Mouse (Mus musculus) thymus, adult 2 months (tissue): ENCODE measurements around the gene Tbc1d2. TPM values are rescaled to one million over a fixed set of nuclear protein-coding genes. Genes with fewer than 3 reads are reported as not detected.

Experiments used
- DNase-seq: peaks from one replicate; pipeline ENCODE4 v3.0.0; 2021
- H3K27ac ChIP-seq: fragments of 200-500 bp; 2 replicates; pipeline ENCODE4 v1.5.1; 2012; ENCODE audit warnings: low read length, control low read depth; ENCODE audit not compliant: control insufficient read depth, insufficient read depth
- H3K27me3 ChIP-seq: fragments of 200-500 bp; 2 replicates; pipeline ENCODE4 v1.6.1; 2012; ENCODE audit warnings: mild to moderate bottlenecking, low read length, moderate library complexity, mixed read lengths; ENCODE audit not compliant: control insufficient read depth, insufficient read depth
- H3K36me3 ChIP-seq: fragments of 200-500 bp; 2 replicates; pipeline ENCODE4 v1.6.1; 2012; ENCODE audit warnings: mild to moderate bottlenecking, low read length, moderate library complexity; ENCODE audit not compliant: control insufficient read depth, insufficient read depth
- H3K4me1 ChIP-seq: fragments of 200-500 bp; replicated peaks from 2 replicates; pipeline ENCODE4 v1.6.1; 2012; ENCODE audit warnings: low read length; ENCODE audit not compliant: control insufficient read depth, insufficient read depth
- H3K4me3 ChIP-seq: fragments of 200-500 bp; 2 replicates; pipeline ENCODE4 v1.5.1; 2012; ENCODE audit warnings: mild to moderate bottlenecking, low read length, control low read depth, moderate library complexity; ENCODE audit not compliant: control insufficient read depth, insufficient read depth
- CTCF ChIP-seq: fragments of 200-500 bp; IDR thresholded peaks from 2 replicates; pipeline ENCODE4 v1.5.1; 2012; ENCODE audit warnings: mild to moderate bottlenecking, control low read depth, low read length, moderate library complexity, borderline replicate concordance; ENCODE audit not compliant: control insufficient read depth, poor library complexity, insufficient read depth; ENCODE audit errors: extremely low read depth
- POLR2A ChIP-seq: fragments of 200-500 bp; IDR thresholded peaks from 2 replicates; pipeline ENCODE4 v1.6.1; 2012; ENCODE audit warnings: mild to moderate bottlenecking, low read length, control low read depth, moderate library complexity; ENCODE audit not compliant: control insufficient read depth, poor library complexity, insufficient read depth; ENCODE audit errors: extremely low read depth
- WGBS: fragments of 180-500 bp; shearing (Covaris S2); methylation state at CpG from one replicate; pipeline ENCODE4 v1.1.7; 2018; 5-methylcytosine and 5-hydroxymethylcytosine counted together
- polyA plus RNA-seq: library from polyadenylated mRNA; depleted of rRNA; stranded (reverse); fragments of >200 nt; gene quantifications from 2 replicates; pipeline ENCODE4 v1.2.3, GENCODE M21; 2012

The Tbc1d2 gene
- polyA plus RNA-seq, 1 experiment = 2.0 TPM

GRCm38 (mm10) chr4:46613618-46614017, 36.4 kb downstream of the Tbc1d2 start:
- no peak overlapping the region for H3K27ac ChIP-seq
- no peaks in the 10 kb centered on the region for H3K36me3 ChIP-seq
- TF ChIP-seq POLR2A = no peak
- peaks cover 12% of the 10 kb centered on the region for H3K4me1 ChIP-seq
- 32% methylated on average over 12 of the region's 12 CpGs for WGBS
- no peak for DNase-seq
- no peak overlapping the region for H3K4me3 ChIP-seq
- no peaks in the 10 kb centered on the region for H3K27me3 ChIP-seq

- WGBS = 10% methylated on average over 4 of the region's 4 CpGs
- Histone ChIP-seq H3K36me3 (no peaks in the 10 kb centered on the region), H3K27ac (no peak overlapping the region), H3K27me3 (no peaks in the 10 kb centered on the region), H3K4me1 (peaks cover 17% of the 10 kb centered on the region), H3K4me3 (no peak overlapping the region)
- TF ChIP-seq CTCF = no peak
- TF ChIP-seq POLR2A = no peak
- DNase-seq = peak; percentile 85
These were observed 38.8 kb downstream of the Tbc1d2 start for GRCm38 (mm10) chr4:46611181-46611580.

GRCm38 (mm10) chr4:46607601-46608000, 42.4 kb downstream of the Tbc1d2 start:
- no peak for DNase-seq
- H3K4me1 ChIP-seq = peaks cover 8% of the 10 kb centered on the region; the same call in 1 of the 2 replicates
- TF ChIP-seq CTCF = no peak
- no peak for TF ChIP-seq POLR2A
- 77% methylated on average over 3 of the region's 3 CpGs for WGBS
- H3K4me3 ChIP-seq = no peak overlapping the region
- H3K27me3 ChIP-seq = no peaks in the 10 kb centered on the region
- no peak overlapping the region for H3K27ac ChIP-seq
- no peaks in the 10 kb centered on the region for H3K36me3 ChIP-seq

GRCm38 (mm10) chr4:46605451-46605850, 44.6 kb downstream of the Tbc1d2 start:
- no peaks in the 10 kb centered on the region for H3K36me3 ChIP-seq

GRCm38 (mm10) chr4:46602704-46603103, 47.3 kb downstream of the Tbc1d2 start:
- H3K4me1 ChIP-seq = peaks cover 21% of the 10 kb centered on the region
- H3K27me3 ChIP-seq = peaks cover 7% of the 10 kb centered on the region
- TF ChIP-seq POLR2A (no peak), CTCF (no peak)
- H3K36me3 ChIP-seq = no peaks in the 10 kb centered on the region
- H3K4me3 ChIP-seq = no peak overlapping the region
- no peak overlapping the region for H3K27ac ChIP-seq
- DNase-seq = no peak
- 48% methylated on average over 7 of the region's 7 CpGs for WGBS

More at GRCm38 (mm10) chr4:46605451-46605850, 44.6 kb downstream of the Tbc1d2 start:
- Histone ChIP-seq H3K4me3 (no peak overlapping the region), H3K27me3 (peaks cover 7% of the 10 kb centered on the region), H3K4me1 (peaks cover 14% of the 10 kb centered on the region), H3K27ac (no peak overlapping the region)
- DNase-seq = no peak
- 97% methylated on average over 11 of the region's 11 CpGs for WGBS
- no peak for TF ChIP-seq CTCF
- TF ChIP-seq POLR2A = no peak

GRCm38 (mm10) chr4:46601844-46602423, 48.1 kb downstream of the Tbc1d2 start, which contains the start of gene Coro2a:
TSS of gene Coro2a (minus strand) at chr4:46602202.
- no peaks in the 10 kb centered on the region for H3K36me3 ChIP-seq
- TF ChIP-seq CTCF (peak; percentile 97), POLR2A (no peak)
- H3K27ac ChIP-seq = no peak within 1 kb of the TSS
- H3K27me3 ChIP-seq = peaks cover 7% of the 10 kb centered on the region
- H3K4me1 ChIP-seq = peaks cover 25% of the 10 kb centered on the region
- peak; percentile 83 for DNase-seq
- H3K4me3 ChIP-seq = peak within 1 kb of the TSS; percentile 52
- 4% methylated on average over 65 of the region's 66 CpGs for WGBS
